Mouse (Mus musculus): ENCODE measurements around the gene Cpm. TPM values are rescaled to one million over a fixed set of nuclear protein-coding genes. Genes with fewer than 3 reads are reported as not detected.

The Cpm gene
- polyA plus RNA-seq, 1 experiment from 2014 or later, result 38.3 TPM

GRCm38 (mm10) chr10:117626297-117626613 lies 3.0 kb upstream of the Cpm start:
- 77% methylated on average over 3 of the region's 3 CpGs for WGBS
- H3K9me3 ChIP-seq (ENCODE audit: control insufficient read depth, low read length), result no peaks in the 10 kb centered on the region
- no peak for DNase-seq (ENCODE audit: low spot score)
- peaks cover 12% of the 10 kb centered on the region; the same call in 1 of the 2 replicates for H3K4me1 ChIP-seq (ENCODE audit: control insufficient read depth, insufficient read depth, low read length)
- no peak for ATAC-seq (ENCODE audit: insufficient number of reproducible peaks, low FRiP score, low TSS enrichment, low read depth)
- no peak overlapping the region for H3K27ac ChIP-seq (replicated peaks; ENCODE audit: low read depth, low read length)
- no peak overlapping the region for H3K9ac ChIP-seq (ENCODE audit: low read length)
- no peaks in the 10 kb centered on the region for H3K36me3 ChIP-seq (ENCODE audit: control insufficient read depth, insufficient read depth, low read length)
- H3K4me2 ChIP-seq (ENCODE audit: low read depth, severe bottlenecking), result no peak overlapping the region
- no peak overlapping the region for H3K4me3 ChIP-seq (ENCODE audit: low read depth, low read length)
- H3K27me3 ChIP-seq (ENCODE audit: control insufficient read depth, insufficient read depth, low read length), result peaks cover 5% of the 10 kb centered on the region; the same call in 1 of the 2 replicates

- ATAC-seq (ENCODE audit: insufficient number of reproducible peaks, low FRiP score, low TSS enrichment, low read depth), result no peak
- 62% methylated on average over 7 of the region's 7 CpGs for WGBS
- peaks cover 5% of the 10 kb centered on the region; the same call in 1 of the 2 replicates for H3K27me3 ChIP-seq (ENCODE audit: control insufficient read depth, insufficient read depth, low read length)
These were observed 2.3 kb upstream of the Cpm start for GRCm38 (mm10) chr10:117626840-117627615.

GRCm38 (mm10) chr10:117627616-117627930 lies 1.7 kb upstream of the Cpm start:
- 50% methylated on average over 7 of the region's 7 CpGs for WGBS
- no peak for DNase-seq (ENCODE audit: low spot score)
- H3K4me1 ChIP-seq (ENCODE audit: control insufficient read depth, insufficient read depth, low read length), result peaks cover 12% of the 10 kb centered on the region; the same call in 1 of the 2 replicates
- H3K9me3 ChIP-seq (ENCODE audit: control insufficient read depth, low read length), result no peaks in the 10 kb centered on the region
- no peak overlapping the region for H3K9ac ChIP-seq (ENCODE audit: low read length)
- no peak overlapping the region for H3K4me2 ChIP-seq (ENCODE audit: low read depth, severe bottlenecking)
- no peaks in the 10 kb centered on the region for H3K36me3 ChIP-seq (ENCODE audit: control insufficient read depth, insufficient read depth, low read length)
- H3K4me3 ChIP-seq (ENCODE audit: low read depth, low read length), result no peak overlapping the region
- ATAC-seq (ENCODE audit: insufficient number of reproducible peaks, low FRiP score, low TSS enrichment, low read depth), result no peak
- H3K27ac ChIP-seq (replicated peaks; ENCODE audit: low read depth, low read length), result no peak overlapping the region
- peaks cover 5% of the 10 kb centered on the region; the same call in 1 of the 2 replicates for H3K27me3 ChIP-seq (ENCODE audit: control insufficient read depth, insufficient read depth, low read length)

More at GRCm38 (mm10) chr10:117626840-117627615, 2.3 kb upstream of the Cpm start:
- Histone ChIP-seq H3K9ac (ENCODE audit: low read length) (no peak overlapping the region), H3K36me3 (ENCODE audit: control insufficient read depth, insufficient read depth, low read length) (no peaks in the 10 kb centered on the region), H3K27ac (replicated peaks; ENCODE audit: low read depth, low read length) (no peak overlapping the region), H3K4me3 (ENCODE audit: low read depth, low read length) (no peak overlapping the region), H3K4me2 (ENCODE audit: low read depth, severe bottlenecking) (no peak overlapping the region), H3K4me1 (ENCODE audit: control insufficient read depth, insufficient read depth, low read length) (peaks cover 12% of the 10 kb centered on the region; the same call in 1 of the 2 replicates), H3K9me3 (ENCODE audit: control insufficient read depth, low read length) (no peaks in the 10 kb centered on the region)
- no peak for DNase-seq (ENCODE audit: low spot score)

- ATAC-seq (ENCODE audit: insufficient number of reproducible peaks, low FRiP score, low TSS enrichment, low read depth) (no peak), DNase-seq (ENCODE audit: low spot score) (no peak)
- Histone ChIP-seq H3K4me1 (ENCODE audit: control insufficient read depth, insufficient read depth, low read length) (peaks cover 12% of the 10 kb centered on the region; the same call in 1 of the 2 replicates), H3K27ac (replicated peaks; ENCODE audit: low read depth, low read length) (no peak overlapping the region), H3K27me3 (ENCODE audit: control insufficient read depth, insufficient read depth, low read length) (peaks cover 5% of the 10 kb centered on the region; the same call in 1 of the 2 replicates), H3K9me3 (ENCODE audit: control insufficient read depth, low read length) (no peaks in the 10 kb centered on the region), H3K4me2 (ENCODE audit: low read depth, severe bottlenecking) (peak overlapping the region; percentile 91; the same call in 1 of the 2 replicates), H3K36me3 (ENCODE audit: control insufficient read depth, insufficient read depth, low read length) (no peaks in the 10 kb centered on the region), H3K4me3 (ENCODE audit: low read depth, low read length) (no peak overlapping the region), H3K9ac (ENCODE audit: low read length) (no peak overlapping the region)
- 43% methylated on average over 6 of the region's 6 CpGs for WGBS
These were observed 1.4 kb upstream of the Cpm start for GRCm38 (mm10) chr10:117627949-117628348.

- no peak for ATAC-seq (ENCODE audit: insufficient number of reproducible peaks, low FRiP score, low TSS enrichment, low read depth)
- peak overlapping the region; percentile 91 for H3K4me2 ChIP-seq (ENCODE audit: low read depth, severe bottlenecking)
- H3K4me3 ChIP-seq (ENCODE audit: low read depth, low read length), result peak overlapping the region; percentile 67
- H3K4me1 ChIP-seq (ENCODE audit: control insufficient read depth, insufficient read depth, low read length), result peaks cover 12% of the 10 kb centered on the region; the same call in 1 of the 2 replicates
- H3K27ac ChIP-seq (replicated peaks; ENCODE audit: low read depth, low read length), result no peak overlapping the region
- H3K9me3 ChIP-seq (ENCODE audit: control insufficient read depth, low read length), result no peaks in the 10 kb centered on the region
- WGBS, result 2% methylated on average over 25 of the region's 25 CpGs
- no peak for DNase-seq (ENCODE audit: low spot score)
- H3K27me3 ChIP-seq (ENCODE audit: control insufficient read depth, insufficient read depth, low read length), result peaks cover 5% of the 10 kb centered on the region; the same call in 1 of the 2 replicates
- H3K36me3 ChIP-seq (ENCODE audit: control insufficient read depth, insufficient read depth, low read length), result no peaks in the 10 kb centered on the region
- peak overlapping the region; percentile 63 for H3K9ac ChIP-seq (ENCODE audit: low read length)
These were observed 734 bp upstream of the Cpm start for GRCm38 (mm10) chr10:117628363-117629168.

- WGBS, result 22% methylated on average over 8 of the region's 8 CpGs
- H3K27me3 ChIP-seq (ENCODE audit: control insufficient read depth, insufficient read depth, low read length), result peaks cover 5% of the 10 kb centered on the region; the same call in 1 of the 2 replicates
- H3K4me2 ChIP-seq (ENCODE audit: low read depth, severe bottlenecking), result peak overlapping the region; percentile 91
These were observed 876 bp downstream of the Cpm start for GRCm38 (mm10) chr10:117630176-117630575.

GRCm38 (mm10) chr10:117630810-117631209 lies 1.5 kb downstream of the Cpm start:
- H3K4me1 ChIP-seq (ENCODE audit: control insufficient read depth, insufficient read depth, low read length), result peaks cover 12% of the 10 kb centered on the region; the same call in 1 of the 2 replicates
- no peaks in the 10 kb centered on the region for H3K9me3 ChIP-seq (ENCODE audit: control insufficient read depth, low read length)
- peaks cover 5% of the 10 kb centered on the region; the same call in 1 of the 2 replicates for H3K27me3 ChIP-seq (ENCODE audit: control insufficient read depth, insufficient read depth, low read length)
- no peaks in the 10 kb centered on the region for H3K36me3 ChIP-seq (ENCODE audit: control insufficient read depth, insufficient read depth, low read length)
- WGBS, result 62% methylated on average over 2 of the region's 2 CpGs
- no peak for DNase-seq (ENCODE audit: low spot score)
- H3K9ac ChIP-seq (ENCODE audit: low read length), result no peak overlapping the region
- no peak for ATAC-seq (ENCODE audit: insufficient number of reproducible peaks, low FRiP score, low TSS enrichment, low read depth)
- 0 out of 2 replicates have a peak overlapping the region, but pooled peaks have one; percentile 8 for H3K4me2 ChIP-seq (ENCODE audit: low read depth, severe bottlenecking)
- no peak overlapping the region for H3K4me3 ChIP-seq (ENCODE audit: low read depth, low read length)
- H3K27ac ChIP-seq (replicated peaks; ENCODE audit: low read depth, low read length), result no peak overlapping the region

More at GRCm38 (mm10) chr10:117630176-117630575, 876 bp downstream of the Cpm start:
- Histone ChIP-seq H3K4me3 (ENCODE audit: low read depth, low read length) (peak overlapping the region; percentile 67), H3K9ac (ENCODE audit: low read length) (no peak overlapping the region), H3K4me1 (ENCODE audit: control insufficient read depth, insufficient read depth, low read length) (peaks cover 12% of the 10 kb centered on the region; the same call in 1 of the 2 replicates), H3K36me3 (ENCODE audit: control insufficient read depth, insufficient read depth, low read length) (no peaks in the 10 kb centered on the region), H3K9me3 (ENCODE audit: control insufficient read depth, low read length) (no peaks in the 10 kb centered on the region), H3K27ac (replicated peaks; ENCODE audit: low read depth, low read length) (no peak overlapping the region)
- ATAC-seq (ENCODE audit: insufficient number of reproducible peaks, low FRiP score, low TSS enrichment, low read depth), result no peak
- DNase-seq (ENCODE audit: low spot score), result no peak

- H3K4me1 ChIP-seq (ENCODE audit: control insufficient read depth, insufficient read depth, low read length), result peaks cover 12% of the 10 kb centered on the region; the same call in 1 of the 2 replicates
- H3K27ac ChIP-seq (replicated peaks; ENCODE audit: low read depth, low read length), result no peak overlapping the region
- WGBS, result 89% methylated on average over 16 of the region's 16 CpGs
- ATAC-seq (ENCODE audit: insufficient number of reproducible peaks, low FRiP score, low TSS enrichment, low read depth), result no peak
- H3K9me3 ChIP-seq (ENCODE audit: control insufficient read depth, low read length), result no peaks in the 10 kb centered on the region
- H3K27me3 ChIP-seq (ENCODE audit: control insufficient read depth, insufficient read depth, low read length), result peaks cover 5% of the 10 kb centered on the region; the same call in 1 of the 2 replicates
- no peak for DNase-seq (ENCODE audit: low spot score)
- H3K9ac ChIP-seq (ENCODE audit: low read length), result no peak overlapping the region
- no peak overlapping the region for H3K4me2 ChIP-seq (ENCODE audit: low read depth, severe bottlenecking)
- no peaks in the 10 kb centered on the region for H3K36me3 ChIP-seq (ENCODE audit: control insufficient read depth, insufficient read depth, low read length)
- no peak overlapping the region for H3K4me3 ChIP-seq (ENCODE audit: low read depth, low read length)
These were observed 2.4 kb downstream of the Cpm start for GRCm38 (mm10) chr10:117631562-117632259.

Measured in limb, embryonic 11.5 days (tissue).